8 mouse cellular contexts compared by ENCODE assay signal in genomic region chr16:20717978-20718670, GRCm38 (mm10). TPM values are rescaled to one million over a fixed set of nuclear protein-coding genes. Genes with fewer than 3 reads are reported as not detected.
DNase-seq lines count a peak whose midpoint lies in the region; ATAC-seq and TF ChIP-seq lines count a peak whose summit lies in the region.

No protein-coding gene starts in this region.

- H3K9me3 ChIP-seq in intestine, embryonic 14.5 days (ENCODE audit: control insufficient read depth, low read length) = no peaks in the 10 kb centered on the region
- no peaks in the 10 kb centered on the region for H3K9me3 ChIP-seq in neural tube, embryonic 13.5 days

- no peaks in the 10 kb centered on the region for H3K27me3 ChIP-seq in liver, adult 2 months (ENCODE audit: control insufficient read depth, insufficient read depth, low read length)
- H3K27me3 ChIP-seq in intestine, embryonic 14.5 days (replicated peaks; ENCODE audit: control insufficient read depth, insufficient read depth, low read length) = no peaks in the 10 kb centered on the region
- H3K27me3 ChIP-seq in neural tube, embryonic 13.5 days = no peaks in the 10 kb centered on the region

- WGBS in liver, adult 2 months = 1% methylated on average over 18 of the region's 18 CpGs
- WGBS in intestine, embryonic 14.5 days = 4% methylated on average over 18 of the region's 18 CpGs
- 5% methylated on average over 18 of the region's 18 CpGs for WGBS in neural tube, embryonic 13.5 days

- H3K79me2 ChIP-seq in liver, adult 2 months (ENCODE audit: control insufficient read depth, insufficient read depth, low read length) = no peaks in the 10 kb centered on the region

- peaks cover 4% of the 10 kb centered on the region; the same call in 1 of the 2 replicates for H3K36me3 ChIP-seq in liver, adult 2 months (ENCODE audit: control insufficient read depth, insufficient read depth, low read length)
- H3K36me3 ChIP-seq in intestine, embryonic 14.5 days (ENCODE audit: control insufficient read depth, insufficient read depth, low read length) = peaks cover 36% of the 10 kb centered on the region
- peaks cover 30% of the 10 kb centered on the region for H3K36me3 ChIP-seq in neural tube, embryonic 13.5 days

- peak overlapping the region; percentile 86 for H3K4me2 ChIP-seq in intestine, embryonic 14.5 days (ENCODE audit: low read length)
- H3K4me2 ChIP-seq in neural tube, embryonic 13.5 days = peak overlapping the region; percentile 84

- peak overlapping the region; percentile 76 for H3K4me3 ChIP-seq in liver, adult 2 months (ENCODE audit: insufficient read depth, low read depth, low read length)
- H3K4me3 ChIP-seq in intestine, embryonic 14.5 days (ENCODE audit: low read depth, low read length) = peak overlapping the region; percentile 61
- peak overlapping the region; percentile 73 for H3K4me3 ChIP-seq in neural tube, embryonic 13.5 days

- TF ChIP-seq POLR2A in liver, adult 2 months (IDR thresholded peaks at IDR 0.05; ENCODE audit: extremely low read depth, insufficient read depth, low read length) = no peak

- no peak for TF ChIP-seq CTCF in liver, adult 2 months (IDR thresholded peaks at IDR 0.05; ENCODE audit: low read depth, low read length)

- ATAC-seq in common myeloid progenitor, adult 5-6 weeks (replicated peaks; ENCODE audit: low read depth, poor library complexity, severe bottlenecking) = peak; percentile 15; the same call in 1 of the 2 replicates
- peak; percentile 32 for ATAC-seq in intestine, embryonic 14.5 days (replicated peaks; ENCODE audit: low FRiP score, low TSS enrichment, low read depth)
- ATAC-seq in neural tube, embryonic 13.5 days (ENCODE audit: low read depth) = peak; percentile 7

- H3K4me1 ChIP-seq in liver, adult 2 months (ENCODE audit: control insufficient read depth, insufficient read depth, low read length) = peaks cover 7% of the 10 kb centered on the region
- peaks cover 20% of the 10 kb centered on the region for H3K4me1 ChIP-seq in intestine, embryonic 14.5 days (replicated peaks; ENCODE audit: control insufficient read depth, insufficient read depth, low read length)
- H3K4me1 ChIP-seq in neural tube, embryonic 13.5 days (replicated peaks) = peaks cover 47% of the 10 kb centered on the region

- no peak for DNase-seq in liver, adult 2 months (ENCODE audit: extremely low read depth, low read depth, low spot score)
- no peak for DNase-seq in liver
- DNase-seq in intestine, embryonic 14.5 days (ENCODE audit: low spot score) = no peak
- no peak for DNase-seq in ovary, postnatal 14 days (ENCODE audit: low spot score)
- DNase-seq in left cerebral cortex, adult 8-10 months (ENCODE audit: low spot score in 2 of 2) = no peak
- DNase-seq in spleen, adult 12 weeks (ENCODE audit: low spot score) = no peak

- peak overlapping the region; percentile 80 for H3K27ac ChIP-seq in liver, adult 2 months (replicated peaks; ENCODE audit: insufficient read depth, low read depth, low read length)
- peak overlapping the region; percentile 95 for H3K27ac ChIP-seq in intestine, embryonic 14.5 days (ENCODE audit: low read depth)
- peak overlapping the region; percentile 93 for H3K27ac ChIP-seq in neural tube, embryonic 13.5 days (replicated peaks)

- peak overlapping the region; percentile 77 for H3K9ac ChIP-seq in liver, adult 2 months (ENCODE audit: low read depth, low read length)
- H3K9ac ChIP-seq in intestine, embryonic 14.5 days (ENCODE audit: low read length) = peak overlapping the region; percentile 65
- H3K9ac ChIP-seq in neural tube, embryonic 13.5 days = peak overlapping the region; percentile 90

RNA-seq across cellular contexts. Expression of gene Clcn2, which starts 0.6 kb away (rescaled TPM):
- total RNA-seq in liver, adult 2 months (2014; rRNA removed) = 29.6 and 30.6 TPM in 2 replicates
- polyA plus RNA-seq in liver, adult 2 months (2012; rRNA removed) = 58.6 and 64.0 TPM in 2 replicates
- 1.9 and 7.3 TPM in 2 replicates for total RNA-seq in common myeloid progenitor, adult 5-6 weeks (2017)
- polyA plus RNA-seq in intestine, embryonic 14.5 days (2014; fragmentation: Nextera tagmentation; extraction: Ambion mirVana) = 15.1 and 15.9 TPM in 2 replicates
- 30.8 and 31.4 TPM in 2 replicates for polyA plus RNA-seq in neural tube, embryonic 13.5 days (2015; fragmentation: Nextera tagmentation; extraction: Ambion mirVana)
- total RNA-seq in left cerebral cortex, adult 8-10 months (2022) = 10 to 100 TPM; 63.2 to 75.5 (median 71.9) TPM

RNA-seq across cellular contexts. Expression of gene Polr2h, which starts 0.7 kb away (rescaled TPM):
- 18.1 and 19.2 TPM in 2 replicates for total RNA-seq in liver, adult 2 months (2014; rRNA removed)
- 9.1 and 9.5 TPM in 2 replicates for polyA plus RNA-seq in liver, adult 2 months (2012; rRNA removed)
- total RNA-seq in common myeloid progenitor, adult 5-6 weeks (2017) = 78.5 and 115 TPM in 2 replicates
- polyA plus RNA-seq in intestine, embryonic 14.5 days (2014; fragmentation: Nextera tagmentation; extraction: Ambion mirVana) = 125 and 133 TPM in 2 replicates
- 89.9 and 92.3 TPM in 2 replicates for polyA plus RNA-seq in neural tube, embryonic 13.5 days (2015; fragmentation: Nextera tagmentation; extraction: Ambion mirVana)
- 10 to 100 TPM; 19.6 to 26.6 (median 21.2) TPM for total RNA-seq in left cerebral cortex, adult 8-10 months (2022)

RNA-seq across cellular contexts. Expression of gene Chrd, which starts 14.8 kb away (rescaled TPM):
- 3.0 and 3.4 TPM in 2 replicates for total RNA-seq in liver, adult 2 months (2014; rRNA removed)
- 9.9 and 14.1 TPM in 2 replicates for polyA plus RNA-seq in liver, adult 2 months (2012; rRNA removed)
- not detected in 2 replicates for total RNA-seq in common myeloid progenitor, adult 5-6 weeks (2017)
- polyA plus RNA-seq in intestine, embryonic 14.5 days (2014; fragmentation: Nextera tagmentation; extraction: Ambion mirVana) = 3.7 and 4.2 TPM in 2 replicates
- polyA plus RNA-seq in neural tube, embryonic 13.5 days (2015; fragmentation: Nextera tagmentation; extraction: Ambion mirVana) = 5.8 and 6.9 TPM in 2 replicates
- 10 to 100 TPM; 26.7 to 42.0 (median 32.0) TPM for total RNA-seq in left cerebral cortex, adult 8-10 months (2022)

RNA-seq across cellular contexts. Expression of gene Thpo, which starts 16.2 kb away (rescaled TPM):
- total RNA-seq in liver, adult 2 months (2014; rRNA removed) = 1.7 and 2.4 TPM in 2 replicates
- 21.2 and 37.0 TPM in 2 replicates for polyA plus RNA-seq in liver, adult 2 months (2012; rRNA removed)
- not detected in 2 replicates for total RNA-seq in common myeloid progenitor, adult 5-6 weeks (2017)
- 1.2 and 1.6 TPM in 2 replicates for polyA plus RNA-seq in intestine, embryonic 14.5 days (2014; fragmentation: Nextera tagmentation; extraction: Ambion mirVana)
- polyA plus RNA-seq in neural tube, embryonic 13.5 days (2015; fragmentation: Nextera tagmentation; extraction: Ambion mirVana) = 0.99 and 1.5 TPM in 2 replicates
- 1 to 10 TPM; 5.2 to 7.2 (median 5.8) TPM for total RNA-seq in left cerebral cortex, adult 8-10 months (2022)

RNA-seq across cellular contexts. Expression of gene Fam131a, which starts 25.1 kb away (rescaled TPM):
- total RNA-seq in liver, adult 2 months (2014; rRNA removed) = 0.37 and 0.60 TPM in 2 replicates
- polyA plus RNA-seq in liver, adult 2 months (2012; rRNA removed) = 0.56 and 0.99 TPM in 2 replicates
- total RNA-seq in common myeloid progenitor, adult 5-6 weeks (2017) = not detected in 2 replicates
- 8.7 and 9.1 TPM in 2 replicates for polyA plus RNA-seq in intestine, embryonic 14.5 days (2014; fragmentation: Nextera tagmentation; extraction: Ambion mirVana)
- 26.3 and 27.8 TPM in 2 replicates for polyA plus RNA-seq in neural tube, embryonic 13.5 days (2015; fragmentation: Nextera tagmentation; extraction: Ambion mirVana)
- total RNA-seq in left cerebral cortex, adult 8-10 months (2022) = 100 to 1,000 TPM; 271 to 291 (median 283) TPM
